Mouse (Mus musculus): Measurements from ENCODE around the gene Fam228b.

The Fam228b gene

DNA sequence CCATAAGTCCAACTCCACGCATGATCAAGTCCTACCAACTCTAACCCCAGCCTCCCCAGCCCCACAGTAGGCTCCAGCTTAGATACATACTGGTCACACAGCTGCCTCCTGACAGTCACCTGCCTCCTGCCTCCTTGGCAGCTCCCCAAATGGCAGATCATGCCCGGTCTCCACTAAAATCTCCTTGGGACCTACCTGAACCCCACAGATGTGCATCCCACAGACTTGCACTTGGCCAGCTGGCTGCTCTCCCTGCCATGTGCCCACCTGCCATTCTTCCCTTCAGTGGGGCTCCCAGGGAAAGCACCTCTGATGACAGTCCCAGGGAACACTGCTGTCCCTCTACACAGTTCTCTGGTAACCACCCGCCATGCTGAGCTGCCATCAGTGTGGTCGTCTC is 60.8 kb downstream of the Fam228b start:
- TF ChIP-seq GATA4 (IDR thresholded peaks at IDR 0.05; ENCODE audit: insufficient replicate concordance, low read length), result no peak

DNA sequence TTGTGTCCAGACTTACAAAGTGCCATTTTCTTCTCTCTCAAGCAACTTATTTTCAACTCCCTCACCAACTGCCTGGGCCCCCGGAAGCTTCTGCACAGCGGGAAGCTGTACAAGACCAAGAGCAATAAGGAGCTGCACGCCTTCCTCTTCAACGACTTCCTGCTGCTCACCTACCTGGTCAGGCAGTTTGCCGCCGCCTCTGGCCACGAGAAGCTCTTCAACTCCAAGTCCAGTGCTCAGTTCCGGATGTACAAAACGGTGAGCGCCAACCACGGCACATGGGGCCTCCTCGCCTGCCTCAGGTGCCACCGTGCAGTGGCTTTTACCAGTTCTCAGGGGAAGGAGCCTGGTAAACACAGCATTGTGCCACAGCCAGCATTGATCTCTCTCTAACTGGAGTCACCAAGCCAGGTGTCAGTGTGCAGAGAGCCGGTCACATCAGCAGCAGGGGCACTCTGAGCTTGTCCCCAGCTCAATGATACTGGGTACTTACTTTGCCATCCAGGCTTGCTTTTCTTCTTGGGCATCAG is 61.5 kb downstream of the Fam228b start:
- no peak for TF ChIP-seq GATA4 (IDR thresholded peaks at IDR 0.05; ENCODE audit: insufficient replicate concordance, low read length)

DNA sequence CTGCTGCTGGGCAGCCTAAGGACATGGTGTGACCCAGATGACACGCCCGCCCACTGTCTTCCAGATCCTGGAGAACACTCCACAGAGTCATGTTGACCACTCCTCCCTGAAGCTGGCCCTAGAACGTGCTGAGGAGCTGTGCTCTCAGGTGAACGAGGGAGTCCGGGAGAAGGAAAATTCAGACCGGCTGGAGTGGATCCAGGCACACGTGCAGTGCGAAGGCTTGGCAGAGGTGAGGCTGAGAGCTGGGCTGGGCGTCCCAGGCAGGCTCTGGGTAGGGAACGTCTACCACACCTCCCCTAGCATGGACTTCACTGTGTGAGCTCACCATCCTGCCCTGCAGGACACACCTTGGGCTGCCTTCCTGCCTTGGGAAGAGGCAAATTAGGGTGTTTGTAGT is 62.2 kb downstream of the Fam228b start:
- TF ChIP-seq GATA4 (IDR thresholded peaks at IDR 0.05; ENCODE audit: insufficient replicate concordance, low read length), result no peak

DNA sequence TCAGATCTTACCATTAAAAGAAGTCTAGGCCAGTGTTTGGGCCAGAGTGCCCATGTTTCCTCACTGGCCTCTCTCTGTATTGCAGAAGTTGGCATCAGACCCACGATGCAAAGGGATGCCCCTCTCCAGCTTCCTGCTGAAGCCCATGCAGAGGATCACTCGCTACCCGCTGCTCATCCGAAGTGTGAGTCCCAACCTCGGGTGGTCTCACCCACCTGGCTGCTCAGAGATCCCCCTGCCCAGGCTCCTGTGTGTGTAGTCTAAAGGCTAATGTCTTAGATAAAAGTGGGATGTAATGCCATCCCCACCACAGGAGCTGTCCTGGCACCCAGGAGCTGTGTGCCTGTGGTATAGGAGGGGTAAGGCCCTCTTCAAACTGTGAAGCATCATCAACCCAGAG is 62.9 kb downstream of the Fam228b start:
- TF ChIP-seq GATA4 (IDR thresholded peaks at IDR 0.05; ENCODE audit: insufficient replicate concordance, low read length), result no peak

DNA sequence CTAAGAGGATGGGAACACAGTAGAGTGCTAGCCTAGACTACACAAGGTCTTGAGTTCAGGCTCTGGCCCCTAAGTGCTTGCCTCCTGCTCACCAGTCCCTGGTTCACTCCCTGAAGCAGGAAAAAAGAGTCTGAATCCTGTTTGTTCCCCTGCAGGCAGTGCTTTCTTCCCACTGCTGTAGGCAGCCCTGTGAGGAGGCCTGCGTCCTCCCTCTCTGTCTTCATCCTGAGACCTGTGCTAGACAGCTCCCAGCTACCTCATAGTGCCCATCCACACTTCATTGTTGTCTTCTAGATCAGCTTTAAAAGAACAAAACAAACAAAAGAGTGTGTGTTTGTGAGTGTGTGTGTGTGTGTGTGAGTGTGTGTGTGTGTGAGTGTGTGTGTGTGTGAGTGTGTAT is 74.5 kb downstream of the Fam228b start:
- TF ChIP-seq GATA4 (IDR thresholded peaks at IDR 0.05; ENCODE audit: insufficient replicate concordance, low read length), result no peak

DNA sequence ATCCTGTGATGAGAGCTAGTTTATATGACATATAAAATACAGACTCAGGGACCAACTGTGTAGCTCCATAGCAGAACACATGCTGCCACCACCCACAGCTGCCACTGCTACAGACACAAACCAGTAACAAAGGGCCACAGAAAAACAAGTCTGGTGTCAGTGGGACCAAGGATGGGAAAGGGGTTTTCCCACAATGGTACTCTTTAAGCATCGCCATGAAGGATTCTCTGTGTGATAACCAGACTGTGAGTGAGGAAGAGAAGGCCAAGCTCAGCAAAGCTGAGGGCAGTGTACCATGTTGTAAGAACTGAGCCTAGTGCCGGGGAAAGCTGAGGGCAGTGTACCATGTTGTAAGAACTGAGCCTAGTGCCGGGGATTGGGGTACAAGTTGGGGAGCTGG is 77.9 kb downstream of the Fam228b start:
- TF ChIP-seq GATA4 (IDR thresholded peaks at IDR 0.05; ENCODE audit: insufficient replicate concordance, low read length), result no peak

All from liver, adult (tissue).